ENCODE assay signal across 17 mouse cellular contexts in genomic region chr12:17552949-17553348, GRCm38 (mm10). TPM values are rescaled to one million over a fixed set of nuclear protein-coding genes. Genes with fewer than 3 reads are reported as not detected.
DNase-seq lines count a peak whose midpoint lies in the region; ATAC-seq and TF ChIP-seq lines count a peak whose summit lies in the region.
"Had no signal": no experiment of that assay in that cellular context is flagged by ENCODE, and none has a peak within 500 bp of the region (broad histone marks: within the 10 kb centered on the region; RNA-seq: fewer than 3 reads in every experiment).

No protein-coding gene starts in this region.

- H3K4me2 ChIP-seq in lung, embryonic 14.5 days, result no peak overlapping the region
- no peak overlapping the region for H3K4me2 ChIP-seq in forebrain, embryonic 16.5 days (ENCODE audit: low read length)
- H3K4me2 ChIP-seq: midbrain, embryonic 15.5 days had no signal

- ATAC-seq in lung, embryonic 14.5 days (ENCODE audit: insufficient read depth), result peak; percentile 15; the same call in 1 of the 2 replicates
- ATAC-seq in erythroblast, adult 5-6 weeks (replicated peaks; ENCODE audit: low FRiP score, poor library complexity, severe bottlenecking), result 0 out of 2 replicates have a peak, but pooled peaks have one; percentile 6
- peak; percentile 8 for ATAC-seq in megakaryocyte-erythroid progenitor cell, adult 5-6 weeks (replicated peaks; ENCODE audit: low FRiP score, low TSS enrichment, poor library complexity, severe bottlenecking)
- no peak for ATAC-seq in forebrain, embryonic 16.5 days
- ATAC-seq: midbrain, embryonic 15.5 days had no signal

- H3K9me3 ChIP-seq in lung, embryonic 14.5 days (ENCODE audit: low read depth, low read length), result no peaks in the 10 kb centered on the region
- no peaks in the 10 kb centered on the region for H3K9me3 ChIP-seq in forebrain, embryonic 16.5 days (ENCODE audit: control insufficient read depth, low read length)
- H3K9me3 ChIP-seq: heart, embryonic 10.5 days; midbrain, embryonic 15.5 days had no signal

- H3K27me3 ChIP-seq in lung, embryonic 14.5 days (ENCODE audit: insufficient read depth, low read length), result no peaks in the 10 kb centered on the region
- H3K27me3 ChIP-seq in forebrain, embryonic 16.5 days (replicated peaks; ENCODE audit: control insufficient read depth, insufficient read depth, low read length), result no peaks in the 10 kb centered on the region
- H3K27me3 ChIP-seq: midbrain, embryonic 15.5 days had no signal

- WGBS in lung, embryonic 14.5 days, result 44% methylated on average over 2 of the region's 2 CpGs
- WGBS in forebrain, embryonic 16.5 days, result 81% methylated on average over 2 of the region's 2 CpGs

- H3K27ac ChIP-seq in lung, embryonic 14.5 days (ENCODE audit: low read depth), result no peak overlapping the region
- no peak overlapping the region for H3K27ac ChIP-seq in forebrain, embryonic 16.5 days (ENCODE audit: low read length)
- H3K27ac ChIP-seq: heart, embryonic 10.5 days; midbrain, embryonic 15.5 days had no signal

- no peak for TF ChIP-seq CTCF in lung, embryonic 14.5 days (IDR thresholded peaks at IDR 0.05; ENCODE audit: low read depth)

- H3K36me3 ChIP-seq in lung, embryonic 14.5 days (ENCODE audit: insufficient read depth), result peaks cover 41% of the 10 kb centered on the region
- H3K36me3 ChIP-seq in forebrain, embryonic 16.5 days (ENCODE audit: control insufficient read depth, insufficient read depth), result peaks cover 17% of the 10 kb centered on the region

- peak; percentile 29 for DNase-seq in adrenal gland, postnatal 14 days
- DNase-seq in adrenal gland, adult 18-20 months (ENCODE audit: low spot score in 2 of 2), result no peak
- no peak for DNase-seq in lung, embryonic 14.5 days
- DNase-seq in lung, postnatal 14 days, result no peak
- DNase-seq in embryo, embryonic 9.5 days (ENCODE audit: extremely low spot score), result no peak
- DNase-seq: cerebellum, postnatal 14 days; gastrocnemius, postnatal 25 days; kidney, adult 2 months; kidney, postnatal 36 days; lung, adult 2 months; right cerebral cortex, postnatal 14 days; thymus, adult 18-20 months had no signal

- no peaks in the 10 kb centered on the region for H3K4me1 ChIP-seq in lung, embryonic 14.5 days (ENCODE audit: insufficient read depth)
- H3K4me1 ChIP-seq in forebrain, embryonic 16.5 days (replicated peaks; ENCODE audit: control insufficient read depth, insufficient read depth, low read length), result peaks cover 28% of the 10 kb centered on the region

- no peak overlapping the region for H3K9ac ChIP-seq in lung, embryonic 14.5 days
- H3K9ac ChIP-seq in forebrain, embryonic 16.5 days (replicated peaks; ENCODE audit: low read depth, low read length), result no peak overlapping the region
- H3K9ac ChIP-seq: midbrain, embryonic 15.5 days had no signal

- no peak overlapping the region for H3K4me3 ChIP-seq in lung, embryonic 14.5 days (ENCODE audit: low read depth, low read length)
- H3K4me3 ChIP-seq in forebrain, embryonic 16.5 days (replicated peaks; ENCODE audit: low read length), result no peak overlapping the region
- H3K4me3 ChIP-seq: heart, embryonic 10.5 days; midbrain, embryonic 15.5 days had no signal

RNA-seq across cellular contexts. Expression of gene Odc1, which starts 8.4 kb away (rescaled TPM):
- total RNA-seq in adrenal gland, postnatal 14 days (2021), result 246 and 273 TPM in 2 replicates
- 100 to 1,000 TPM; 331 to 566 TPM for total RNA-seq in adrenal gland, adult 18-20 months (2021)
- 270 and 273 TPM in 2 replicates for polyA plus RNA-seq in lung, embryonic 14.5 days (2014; fragmentation: Nextera tagmentation; extraction: Ambion mirVana)
- total RNA-seq in erythroblast, adult 5-6 weeks (2015; ENCODE audit: low replicate concordance), result 578 and 641 TPM in 2 replicates
- total RNA-seq in erythroblast, adult 5-6 weeks (2017; ENCODE audit: low replicate concordance), result 1,162 and 1,709 TPM in 2 replicates
- total RNA-seq in megakaryocyte-erythroid progenitor cell, adult 5-6 weeks (2014; fragmentation: Nextera tagmentation), result 360 and 383 TPM in 2 replicates
- 607 and 788 TPM in 2 replicates for total RNA-seq in megakaryocyte-erythroid progenitor cell, adult 5-6 weeks (2017)
- polyA plus RNA-seq in forebrain, embryonic 16.5 days (2015; fragmentation: Nextera tagmentation; extraction: Ambion mirVana), result 217 and 246 TPM in 2 replicates
